In genomic region chr12:41044493-41045132, GRCm38 (mm10) we compare ENCODE assay signal across 14 mouse cellular contexts. TPM values are rescaled to one million over a fixed set of nuclear protein-coding genes. Genes with fewer than 3 reads are reported as not detected.
"Had no signal": no experiment of that assay in that cellular context is flagged by ENCODE, and none has a peak within 500 bp of the region (broad histone marks: within the 10 kb centered on the region; RNA-seq: fewer than 3 reads in every experiment).

No protein-coding gene starts in this region.

- DNase-seq: kidney, adult 2 months; kidney, postnatal 25 days; layer of hippocampus, postnatal 36 days; liver, embryonic 13.5 days; lung, adult 18-20 months; lung, postnatal 36 days; thymus, postnatal 14 days had no signal

- H3K27ac ChIP-seq: limb, embryonic 13.5 days; liver, embryonic 13.5 days; midbrain, embryonic 15.5 days; neural tube, embryonic 12.5 days; stomach, postnatal 0 days had no signal

- ATAC-seq: intestine, embryonic 16.5 days; midbrain, embryonic 15.5 days had no signal

- H3K4me2 ChIP-seq: limb, embryonic 13.5 days; liver, embryonic 13.5 days; midbrain, embryonic 11.5 days; midbrain, embryonic 15.5 days; neural tube, embryonic 12.5 days had no signal

- H3K9ac ChIP-seq: limb, embryonic 13.5 days; liver, embryonic 13.5 days; midbrain, embryonic 15.5 days; neural tube, embryonic 12.5 days had no signal

- H3K27me3 ChIP-seq: limb, embryonic 13.5 days; liver, embryonic 13.5 days; midbrain, embryonic 15.5 days; neural tube, embryonic 12.5 days had no signal

- H3K4me1 ChIP-seq: limb, embryonic 13.5 days; midbrain, embryonic 15.5 days; neural tube, embryonic 12.5 days had no signal

- H3K9me3 ChIP-seq: limb, embryonic 13.5 days; liver, embryonic 13.5 days; midbrain, embryonic 15.5 days; neural tube, embryonic 12.5 days had no signal

- H3K4me3 ChIP-seq: limb, embryonic 13.5 days; liver, embryonic 13.5 days; midbrain, embryonic 15.5 days; neural tube, embryonic 12.5 days had no signal

- H3K36me3 ChIP-seq: limb, embryonic 13.5 days; liver, embryonic 13.5 days; midbrain, embryonic 15.5 days; neural tube, embryonic 12.5 days had no signal

RNA-seq across cellular contexts. Expression of gene Immp2l, which starts 20.7 kb away (rescaled TPM):
- total RNA-seq: monocyte, adult 5-6 weeks had no signal
